Mouse (Mus musculus): ENCODE results near the gene Gm28308. TPM values are rescaled to one million over a fixed set of nuclear protein-coding genes. Genes with fewer than 3 reads are reported as not detected.

Gm28308 gene
- total and polyA plus RNA-seq, 3 experiments: not detected

GRCm38 (mm10) chr6:52204050-52204752 is 8.9 kb downstream of the Gm28308 start, which contains the start of gene Hoxa5:
TSS of gene Hoxa5 (minus strand) at chr6:52204587.
- H3K9ac ChIP-seq (ENCODE audit: control insufficient read depth, low read depth, low read length, poor library complexity, severe bottlenecking): no peak within 1 kb of the TSS
- no peaks in the 10 kb centered on the region for H3K36me3 ChIP-seq (ENCODE audit: control insufficient read depth in 1 of 2, insufficient read depth in 2 of 2, low read length in 2 of 2)

GRCm38 (mm10) chr6:52203371-52204049 is 9.6 kb downstream of the Gm28308 start:
- no peaks in the 10 kb centered on the region for H3K9me3 ChIP-seq (replicated peaks; ENCODE audit: insufficient read depth, low read length)
- H3K4me1 ChIP-seq (ENCODE audit: control insufficient read depth in 1 of 2, insufficient read depth in 2 of 2, low read length in 2 of 2): no peaks in the 10 kb centered on the region
- H3K27me3 ChIP-seq (ENCODE audit: control insufficient read depth in 1 of 2, insufficient read depth in 2 of 2, low read length in 2 of 2): no peaks in the 10 kb centered on the region
- no peak overlapping the region for H3K4me3 ChIP-seq (ENCODE audit: control insufficient read depth in 1 of 2, insufficient read depth in 1 of 2, low read depth in 2 of 2, low read length in 2 of 2)
- TF ChIP-seq KAT2A (conservative IDR thresholded peaks at IDR 0.05; ENCODE audit: low read depth, low read length) (no peak), ZKSCAN1 (IDR thresholded peaks at IDR 0.05; ENCODE audit: low read depth, low read length) (no peak), POLR2AphosphoS5 (IDR thresholded peaks at IDR 0.05; ENCODE audit: borderline replicate concordance, low read depth, low read length) (no peak), ZC3H11A (IDR thresholded peaks at IDR 0.05; ENCODE audit: low read depth, low read length) (no peak), TAL1 (IDR thresholded peaks at IDR 0.05; ENCODE audit: low read length) (no peak), EP300 (IDR thresholded peaks at IDR 0.05; ENCODE audit: low read depth in 1 of 2, low read length in 2 of 2) (no peak), TBP (IDR thresholded peaks at IDR 0.05; ENCODE audit: low read depth, low read length) (no peak), RAD21 (IDR thresholded peaks at IDR 0.05; ENCODE audit: low read depth, low read length) (no peak), TCF12 (IDR thresholded peaks at IDR 0.05; ENCODE audit: low read depth, low read length) (no peak), POLR2AphosphoS2 (IDR thresholded peaks at IDR 0.05; ENCODE audit: low read length) (no peak), JUND (IDR thresholded peaks at IDR 0.05; ENCODE audit: low read depth, low read length) (no peak), CHD1 (IDR thresholded peaks at IDR 0.05; ENCODE audit: low read depth, low read length) (no peak), NRF1 (IDR thresholded peaks at IDR 0.05; ENCODE audit: insufficient read depth, low read depth, low read length, poor library complexity, severe bottlenecking) (no peak), CTCF (IDR thresholded peaks at IDR 0.05 in 2 of 3, conservative IDR thresholded peaks at IDR 0.05 in 1 of 3; ENCODE audit: control insufficient read depth in 1 of 3, insufficient read depth in 1 of 3, low read depth in 2 of 3, low read length in 3 of 3, poor library complexity in 1 of 3, severe bottlenecking in 1 of 3) (no peak), MAX (IDR thresholded peaks at IDR 0.05; ENCODE audit: low read length) (no peak), MEF2A (IDR thresholded peaks at IDR 0.05; ENCODE audit: extremely low read depth, insufficient replicate concordance, low read depth, low read length, poor library complexity, severe bottlenecking) (no peak)
- no peaks in the 10 kb centered on the region; the same call in 1 of the 2 replicates for H3K79me2 ChIP-seq (ENCODE audit: control insufficient read depth, insufficient read depth, low read length, poor library complexity)
- H3K9ac ChIP-seq (ENCODE audit: control insufficient read depth, low read depth, low read length, poor library complexity, severe bottlenecking): no peak overlapping the region
- no peak for DNase-seq (ENCODE audit: low read depth, low spot score)
- no peaks in the 10 kb centered on the region for H3K36me3 ChIP-seq (ENCODE audit: control insufficient read depth in 1 of 2, insufficient read depth in 2 of 2, low read length in 2 of 2)
- no peak overlapping the region for H3K27ac ChIP-seq (ENCODE audit: control insufficient read depth, low read depth, low read length)

More at GRCm38 (mm10) chr6:52204050-52204752, 8.9 kb downstream of the Gm28308 start, which contains the start of gene Hoxa5:
- TF ChIP-seq POLR2AphosphoS5 (IDR thresholded peaks at IDR 0.05; ENCODE audit: borderline replicate concordance, low read depth, low read length): no peak
- TF ChIP-seq POLR2AphosphoS2 (IDR thresholded peaks at IDR 0.05; ENCODE audit: low read length): no peak
- TF ChIP-seq CTCF (IDR thresholded peaks at IDR 0.05 in 2 of 3, conservative IDR thresholded peaks at IDR 0.05 in 1 of 3; ENCODE audit: control insufficient read depth in 1 of 3, insufficient read depth in 1 of 3, low read depth in 2 of 3, low read length in 3 of 3, poor library complexity in 1 of 3, severe bottlenecking in 1 of 3): no peak
- no peak for TF ChIP-seq KAT2A (conservative IDR thresholded peaks at IDR 0.05; ENCODE audit: low read depth, low read length)
- TF ChIP-seq ZC3H11A (IDR thresholded peaks at IDR 0.05; ENCODE audit: low read depth, low read length): no peak
- no peak for TF ChIP-seq MAZ (IDR thresholded peaks at IDR 0.05; ENCODE audit: low read depth, low read length)
- no peak for TF ChIP-seq ZNF384 (IDR thresholded peaks at IDR 0.05; ENCODE audit: low read depth, low read length)
- TF ChIP-seq NELFE (IDR thresholded peaks at IDR 0.05; ENCODE audit: low read depth, low read length): no peak
- TF ChIP-seq CHD1 (IDR thresholded peaks at IDR 0.05; ENCODE audit: low read depth, low read length): no peak
- TF ChIP-seq CHD2 (IDR thresholded peaks at IDR 0.05; ENCODE audit: low read length): no peak
- no peak for TF ChIP-seq MXI1 (IDR thresholded peaks at IDR 0.05; ENCODE audit: low read depth, low read length)
- no peak within 1 kb of the TSS for H3K4me3 ChIP-seq (ENCODE audit: control insufficient read depth in 1 of 2, insufficient read depth in 1 of 2, low read depth in 2 of 2, low read length in 2 of 2)
- H3K27me3 ChIP-seq (ENCODE audit: control insufficient read depth in 1 of 2, insufficient read depth in 2 of 2, low read length in 2 of 2): no peaks in the 10 kb centered on the region
- H3K9me3 ChIP-seq (replicated peaks; ENCODE audit: insufficient read depth, low read length): no peaks in the 10 kb centered on the region
- H3K79me2 ChIP-seq (ENCODE audit: control insufficient read depth, insufficient read depth, low read length, poor library complexity): no peaks in the 10 kb centered on the region; the same call in 1 of the 2 replicates
- no peak for DNase-seq (ENCODE audit: low read depth, low spot score)
- H3K4me1 ChIP-seq (ENCODE audit: control insufficient read depth in 1 of 2, insufficient read depth in 2 of 2, low read length in 2 of 2): no peaks in the 10 kb centered on the region
- H3K27ac ChIP-seq (ENCODE audit: control insufficient read depth, low read depth, low read length): no peak within 1 kb of the TSS
